Mouse (Mus musculus) MEL (cell line): Measurements from ENCODE around the gene Gabrb3. TPM values are rescaled to one million over a fixed set of nuclear protein-coding genes. Genes with fewer than 3 reads are reported as not detected.

Experiments
- DNase-seq: peaks from one replicate; pipeline ENCODE4 v3.0.0; 2011; ENCODE audit warnings: low read depth, low spot score
- H3K27ac ChIP-seq: 2 replicates; pipeline ENCODE4 v1.5.1; 2012; ENCODE audit warnings: low read depth, mild to moderate bottlenecking, control low read depth, low read length, moderate library complexity; ENCODE audit not compliant: control insufficient read depth
- H3K27me3 ChIP-seq, 2 experiments: fragments of 150-350 bp in 1 of 2; sonication (generic) in 1 of 2; 2 replicates each; pipeline ENCODE4 v1.6.1; 2012; ENCODE audit warnings: low read length in 2 of 2, mild to moderate bottlenecking in 2 of 2, improper control_type of control experiment in 1 of 2, moderate library complexity in 1 of 2; ENCODE audit not compliant: insufficient read depth in 2 of 2, control insufficient read depth in 1 of 2
- H3K36me3 ChIP-seq, 2 experiments: 2 replicates each; pipeline ENCODE4 v1.6.1; 2012 to 2014; ENCODE audit warnings: low read length in 2 of 2, improper control_type of control experiment in 1 of 2, inconsistent platforms in 1 of 2, mild to moderate bottlenecking in 1 of 2; ENCODE audit not compliant: insufficient read depth in 2 of 2, control insufficient read depth in 1 of 2
- H3K4me1 ChIP-seq, 2 experiments: fragments of 150-350 bp in 1 of 2; sonication (generic) in 1 of 2; 2 replicates each; pipeline ENCODE4 v1.6.1; 2012; ENCODE audit warnings: low read length in 2 of 2, improper control_type of control experiment in 1 of 2, mild to moderate bottlenecking in 1 of 2; ENCODE audit not compliant: insufficient read depth in 2 of 2, control insufficient read depth in 1 of 2
- H3K4me3 ChIP-seq, 2 experiments: fragments of 150-350 bp in 1 of 2; sonication (generic) in 1 of 2; 2 replicates each; pipeline ENCODE4 v1.5.1; 2012; ENCODE audit warnings: low read depth in 2 of 2, low read length in 2 of 2, mild to moderate bottlenecking in 2 of 2, moderate library complexity in 2 of 2, control low read depth in 1 of 2, improper control_type of control experiment in 1 of 2; ENCODE audit not compliant: control insufficient read depth in 1 of 2, insufficient read depth in 1 of 2
- H3K79me2 ChIP-seq: 2 replicates; pipeline ENCODE4 v1.6.1; 2012; ENCODE audit warnings: mild to moderate bottlenecking, low read length, moderate library complexity; ENCODE audit not compliant: control insufficient read depth, poor library complexity, insufficient read depth
- H3K9ac ChIP-seq: 2 replicates; pipeline ENCODE4 v1.6.1; 2012; ENCODE audit warnings: low read depth, mild to moderate bottlenecking, control low read depth, low read length, moderate library complexity; ENCODE audit not compliant: control insufficient read depth, poor library complexity, severe bottlenecking
- H3K9me3 ChIP-seq: fragments of 150-350 bp; sonication (generic); replicated peaks from 2 replicates; pipeline ENCODE4 v1.6.1; 2012; ENCODE audit warnings: mild to moderate bottlenecking, low read length, improper control_type of control experiment, moderate library complexity; ENCODE audit not compliant: insufficient read depth
- BHLHE40 ChIP-seq: IDR thresholded peaks from 2 replicates; pipeline ENCODE4 v1.6.1; 2012; ENCODE audit warnings: low read depth, mild to moderate bottlenecking, inconsistent platforms, low read length, improper control_type of control experiment, borderline replicate concordance
- CHD1 ChIP-seq: IDR thresholded peaks from 2 replicates; pipeline ENCODE4 v1.6.1; 2012; ENCODE audit warnings: low read depth, mild to moderate bottlenecking, inconsistent platforms, low read length, improper control_type of control experiment
- CTCF ChIP-seq, 3 experiments: IDR thresholded peaks in 2 of 3; conservative IDR thresholded peaks in 1 of 3; 2 replicates each; pipeline ENCODE4 v1.5.1; 2011 to 2012; ENCODE audit warnings: low read length in 3 of 3, low read depth in 2 of 3, mild to moderate bottlenecking in 2 of 3, improper control_type of control experiment in 1 of 3, inconsistent platforms in 1 of 3, mixed read lengths in 1 of 3, moderate library complexity in 1 of 3; ENCODE audit not compliant: control insufficient read depth in 1 of 3, insufficient read depth in 1 of 3, poor library complexity in 1 of 3, severe bottlenecking in 1 of 3
- E2F4 ChIP-seq: IDR thresholded peaks from 2 replicates; pipeline ENCODE4 v1.6.1; 2011; ENCODE audit warnings: low read depth, low read length, improper control_type of control experiment, borderline replicate concordance
- ELF1 ChIP-seq: IDR thresholded peaks from 2 replicates; pipeline ENCODE4 v1.6.1; 2014; ENCODE audit warnings: low read depth, mild to moderate bottlenecking, inconsistent platforms, low read length, improper control_type of control experiment, moderate library complexity
- EP300 ChIP-seq, 2 experiments: IDR thresholded peaks; 2 replicates each; pipeline ENCODE4 v1.6.1; 2011; ENCODE audit warnings: improper control_type of control experiment in 2 of 2, low read length in 2 of 2, low read depth in 1 of 2, mild to moderate bottlenecking in 1 of 2
- ETS1 ChIP-seq: IDR thresholded peaks from 2 replicates; pipeline ENCODE4 v1.6.1; 2012; ENCODE audit warnings: low read depth, mild to moderate bottlenecking, inconsistent platforms, low read length, improper control_type of control experiment, moderate library complexity
- GABPA ChIP-seq: IDR thresholded peaks from 2 replicates; pipeline ENCODE4 v1.6.1; 2012; ENCODE audit warnings: low read depth, mild to moderate bottlenecking, inconsistent platforms, low read length, improper control_type of control experiment, moderate library complexity
- HCFC1 ChIP-seq: IDR thresholded peaks from 2 replicates; pipeline ENCODE4 v1.6.1; 2012; ENCODE audit warnings: low read depth, mild to moderate bottlenecking, inconsistent platforms, low read length, improper control_type of control experiment, moderate library complexity
- JUND ChIP-seq: IDR thresholded peaks from 2 replicates; pipeline ENCODE4 v1.6.1; 2011; ENCODE audit warnings: low read depth, mild to moderate bottlenecking, improper control_type of control experiment, low read length
- MAFK ChIP-seq: IDR thresholded peaks from 2 replicates; pipeline ENCODE4 v1.6.1; 2011; ENCODE audit warnings: low read depth, mild to moderate bottlenecking, low read length, improper control_type of control experiment, borderline replicate concordance
- MEF2A ChIP-seq: IDR thresholded peaks from 2 replicates; pipeline ENCODE4 v1.6.1; 2014; ENCODE audit warnings: low read depth, mild to moderate bottlenecking, inconsistent platforms, low read length, improper control_type of control experiment; ENCODE audit not compliant: poor library complexity, insufficient replicate concordance, severe bottlenecking; ENCODE audit errors: extremely low read depth
- MXI1 ChIP-seq: IDR thresholded peaks from 2 replicates; pipeline ENCODE4 v1.6.1; 2011; ENCODE audit warnings: mild to moderate bottlenecking, low read depth, low read length, improper control_type of control experiment
- MYB ChIP-seq: IDR thresholded peaks from 2 replicates; pipeline ENCODE4 v1.6.1; 2011; ENCODE audit warnings: mild to moderate bottlenecking, low read depth, low read length, improper control_type of control experiment
- NELFE ChIP-seq: IDR thresholded peaks from 2 replicates; pipeline ENCODE4 v1.6.1; 2011; ENCODE audit warnings: low read depth, low read length, improper control_type of control experiment
- POLR2A ChIP-seq, 2 experiments: IDR thresholded peaks; 2 replicates each; pipeline ENCODE4 v1.6.1; 2011 to 2012; ENCODE audit warnings: low read length in 2 of 2, mild to moderate bottlenecking in 2 of 2, control low read depth in 1 of 2, improper control_type of control experiment in 1 of 2, low read depth in 1 of 2, moderate library complexity in 1 of 2; ENCODE audit not compliant: control insufficient read depth in 1 of 2, insufficient read depth in 1 of 2, poor library complexity in 1 of 2
- RAD21 ChIP-seq: IDR thresholded peaks from 2 replicates; pipeline ENCODE4 v1.6.1; 2011; ENCODE audit warnings: mild to moderate bottlenecking, low read depth, low read length, improper control_type of control experiment
- SIN3A ChIP-seq: IDR thresholded peaks from 2 replicates; pipeline ENCODE4 v1.6.1; 2012; ENCODE audit warnings: low read length, improper control_type of control experiment, inconsistent platforms
- TAL1 ChIP-seq: IDR thresholded peaks from 2 replicates; pipeline ENCODE4 v1.6.1; 2012; ENCODE audit warnings: mild to moderate bottlenecking, inconsistent platforms, low read length, moderate library complexity, mixed read lengths
- USF1 ChIP-seq: IDR thresholded peaks from 2 replicates; pipeline ENCODE4 v1.6.1; 2014; ENCODE audit warnings: low read depth, mild to moderate bottlenecking, inconsistent platforms, low read length, improper control_type of control experiment, moderate library complexity
- USF2 ChIP-seq, 2 experiments: IDR thresholded peaks; 2 replicates each; pipeline ENCODE4 v1.6.1; 2011 to 2012; ENCODE audit warnings: improper control_type of control experiment in 2 of 2, low read length in 2 of 2, borderline replicate concordance in 1 of 2, inconsistent platforms in 1 of 2, low read depth in 1 of 2, mild to moderate bottlenecking in 1 of 2; ENCODE audit not compliant: insufficient read depth in 1 of 2
- ZC3H11A ChIP-seq: IDR thresholded peaks from 2 replicates; pipeline ENCODE4 v1.6.1; 2012; ENCODE audit warnings: low read depth, mild to moderate bottlenecking, inconsistent platforms, low read length, improper control_type of control experiment
- ZMIZ1 ChIP-seq: IDR thresholded peaks from 2 replicates; pipeline ENCODE4 v1.6.1; 2012; ENCODE audit warnings: low read depth, mild to moderate bottlenecking, inconsistent platforms, low read length, improper control_type of control experiment, moderate library complexity
- ZNF384 ChIP-seq: IDR thresholded peaks from 2 replicates; pipeline ENCODE4 v1.6.1; 2012; ENCODE audit warnings: low read depth, mild to moderate bottlenecking, inconsistent platforms, low read length, improper control_type of control experiment
- polyA plus RNA-seq, 2 experiments: library from polyadenylated mRNA; stranded (reverse) in 1 of 2; unstranded in 1 of 2; fragments of >175 nt in 1 of 2; fragments of >200 nt in 1 of 2; gene quantifications; 2 replicates each; pipeline versions ENCODE4 v1.2.1 to v1.2.4; 2012; ENCODE audit warnings: low replicate concordance in 2 of 2, low read depth in 1 of 2; ENCODE audit not compliant: insufficient read length in 2 of 2, insufficient read depth in 1 of 2, missing spikeins in 1 of 2
- total RNA-seq: library from RNA; depleted of rRNA; stranded (reverse); fragments of 300-350 nt; gene quantifications from 2 replicates; pipeline ENCODE4 v1.2.3, GENCODE M21; 2012

The Gabrb3 gene
- total and polyA plus RNA-seq, 3 experiments, result not detected

DNA sequence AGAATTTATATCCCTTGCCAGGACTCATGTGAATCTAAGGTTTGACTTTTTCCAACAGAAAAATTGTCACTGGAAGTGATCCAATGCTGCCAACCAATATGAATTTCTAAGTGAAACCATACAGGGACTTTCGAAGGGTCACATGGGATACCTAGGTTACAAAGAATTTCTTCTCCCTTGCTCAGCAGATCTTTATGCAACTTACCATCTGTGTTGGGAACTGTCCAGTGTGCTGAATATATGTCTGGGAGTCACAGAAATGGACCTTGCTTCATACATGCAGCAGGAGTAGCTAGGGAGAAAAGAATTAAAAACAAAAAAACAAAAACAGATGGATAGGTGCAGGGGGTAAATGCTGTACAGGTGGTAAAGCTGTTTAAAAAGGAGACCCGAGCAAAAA lies 327.3 kb downstream of the Gabrb3 start:
- H3K4me1 ChIP-seq, result no peaks in the 10 kb centered on the region
- no peaks in the 10 kb centered on the region for H3K36me3 ChIP-seq
- H3K9me3 ChIP-seq, result no peaks in the 10 kb centered on the region
- no peak for TF ChIP-seq TAL1
- no peak for TF ChIP-seq ETS1
- TF ChIP-seq BHLHE40, result no peak
- TF ChIP-seq MYB, result no peak
- TF ChIP-seq JUND, result no peak
- no peak for TF ChIP-seq E2F4
- TF ChIP-seq RAD21, result no peak
- TF ChIP-seq USF2 (IDR thresholded peaks at IDR 0.05; ENCODE audit: borderline replicate concordance in 1 of 2, insufficient read depth in 1 of 2, low read depth in 1 of 2, low read length in 2 of 2), result no peak
- no peak for TF ChIP-seq CHD1
- no peak for TF ChIP-seq MAFK
- H3K4me3 ChIP-seq, result no peak overlapping the region
- no peaks in the 10 kb centered on the region for H3K27me3 ChIP-seq
- no peak overlapping the region for H3K9ac ChIP-seq
- peak; percentile 5 for DNase-seq
- H3K27ac ChIP-seq, result no peak overlapping the region
- no peaks in the 10 kb centered on the region for H3K79me2 ChIP-seq

DNA sequence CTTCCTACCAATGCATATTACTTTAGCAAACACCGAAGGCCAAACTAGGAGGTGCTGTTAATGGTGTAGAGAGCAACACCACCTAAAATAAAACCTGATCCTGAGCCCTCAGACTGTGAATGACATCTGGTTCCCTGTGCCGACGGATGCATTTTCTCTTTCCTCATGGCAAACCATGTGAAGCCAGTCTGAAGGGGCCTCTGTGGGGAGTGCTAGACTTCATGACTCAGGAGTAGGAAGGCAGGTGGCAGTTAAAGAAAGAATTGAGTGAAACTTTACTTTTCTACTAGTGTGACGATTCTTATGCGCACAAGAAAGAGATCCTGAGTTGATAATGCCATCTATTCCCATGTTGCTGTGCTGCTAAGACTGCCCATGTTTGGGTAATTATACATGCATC lies 341.0 kb downstream of the Gabrb3 start:
- H3K4me3 ChIP-seq, result no peak overlapping the region
- H3K27ac ChIP-seq, result no peak overlapping the region
- no peaks in the 10 kb centered on the region for H3K9me3 ChIP-seq
- TF ChIP-seq CHD1 (no peak), TAL1 (no peak), MXI1 (no peak), CTCF (IDR thresholded peaks at IDR 0.05 in 2 of 3, conservative IDR thresholded peaks at IDR 0.05 in 1 of 3; ENCODE audit: control insufficient read depth in 1 of 3, insufficient read depth in 1 of 3, low read depth in 2 of 3, low read length in 3 of 3, poor library complexity in 1 of 3, severe bottlenecking in 1 of 3) (no peak), E2F4 (no peak), RAD21 (no peak), MYB (no peak)
- H3K27me3 ChIP-seq, result no peaks in the 10 kb centered on the region
- H3K9ac ChIP-seq, result no peak overlapping the region
- H3K79me2 ChIP-seq, result no peaks in the 10 kb centered on the region
- H3K4me1 ChIP-seq, result no peaks in the 10 kb centered on the region
- no peaks in the 10 kb centered on the region for H3K36me3 ChIP-seq
- DNase-seq, result no peak

DNA sequence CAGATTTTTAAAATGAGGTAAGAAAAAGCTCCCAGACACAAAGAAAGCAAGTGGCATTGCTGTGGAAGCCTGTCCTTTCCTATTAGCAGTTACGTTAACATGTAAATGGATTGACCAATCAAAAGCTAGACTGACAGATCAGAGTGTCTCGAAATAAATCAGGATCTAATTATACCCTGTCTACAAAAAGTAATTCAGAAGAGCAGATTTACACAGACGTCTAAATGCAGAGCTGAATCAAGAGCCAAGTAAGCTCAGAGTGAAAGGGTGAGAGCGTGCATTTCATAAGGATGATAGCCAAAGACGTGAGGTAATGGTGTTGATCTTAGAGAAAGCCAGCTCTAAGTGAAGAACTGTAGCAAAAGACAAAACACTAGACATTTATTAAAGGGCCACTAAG lies 359.3 kb downstream of the Gabrb3 start:
- Histone ChIP-seq H3K4me3 (no peak overlapping the region), H3K27ac (no peak overlapping the region), H3K27me3 (no peaks in the 10 kb centered on the region), H3K9ac (no peak overlapping the region), H3K36me3 (no peaks in the 10 kb centered on the region), H3K9me3 (no peaks in the 10 kb centered on the region), H3K79me2 (no peaks in the 10 kb centered on the region), H3K4me1 (no peaks in the 10 kb centered on the region)
- no peak for TF ChIP-seq JUND
- TF ChIP-seq HCFC1, result no peak
- no peak for TF ChIP-seq NELFE
- TF ChIP-seq CTCF (IDR thresholded peaks at IDR 0.05 in 2 of 3, conservative IDR thresholded peaks at IDR 0.05 in 1 of 3; ENCODE audit: control insufficient read depth in 1 of 3, insufficient read depth in 1 of 3, low read depth in 2 of 3, low read length in 3 of 3, poor library complexity in 1 of 3, severe bottlenecking in 1 of 3), result no peak
- no peak for TF ChIP-seq POLR2A (IDR thresholded peaks at IDR 0.05; ENCODE audit: control insufficient read depth in 1 of 2, insufficient read depth in 1 of 2, low read depth in 1 of 2, low read length in 2 of 2, poor library complexity in 1 of 2)
- TF ChIP-seq EP300 (IDR thresholded peaks at IDR 0.05; ENCODE audit: low read depth in 1 of 2, low read length in 2 of 2), result no peak
- TF ChIP-seq ELF1, result no peak
- TF ChIP-seq ETS1, result no peak
- no peak for TF ChIP-seq USF1
- no peak for TF ChIP-seq MEF2A
- TF ChIP-seq SIN3A, result no peak
- no peak for TF ChIP-seq E2F4
- TF ChIP-seq ZC3H11A, result no peak
- TF ChIP-seq ZMIZ1, result no peak
- no peak for TF ChIP-seq MXI1
- no peak for TF ChIP-seq GABPA
- TF ChIP-seq ZNF384, result no peak
- DNase-seq, result no peak
